ENCODE assay signal across 9 mouse cellular contexts in the genomic region with DNA sequence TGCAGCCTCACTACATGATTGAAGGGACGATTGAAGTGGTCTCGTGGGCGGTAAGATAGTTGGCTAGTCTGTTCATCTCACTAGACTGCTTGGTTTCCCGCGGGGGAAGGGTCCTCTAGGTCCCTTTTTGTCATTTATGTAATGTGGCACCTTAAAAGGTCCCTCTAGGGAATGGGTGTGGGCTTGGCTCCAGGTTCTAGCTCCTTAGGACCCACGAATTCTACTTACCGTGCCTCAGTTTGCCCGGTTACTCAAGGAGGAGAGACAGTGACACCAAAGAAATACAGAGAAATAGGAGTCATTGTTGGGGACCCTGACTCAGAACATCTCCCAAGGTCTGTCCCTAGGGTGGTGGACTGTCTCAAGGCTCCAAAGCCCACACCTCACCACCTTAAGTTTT. TPM values are rescaled to one million over a fixed set of nuclear protein-coding genes. Genes with fewer than 3 reads are reported as not detected.
A peak's percentile ranks its signal among the peaks of the same experiment; 100 is the strongest.
DNase-seq lines count a peak whose midpoint lies in the region; ATAC-seq and TF ChIP-seq lines count a peak whose summit lies in the region.
"Had no signal": no experiment of that assay in that cellular context is flagged by ENCODE, and none has a peak within 500 bp of the region (broad histone marks: within the 10 kb centered on the region; RNA-seq: fewer than 3 reads in every experiment).

No protein-coding gene starts in this region.

- no peak overlapping the region for H3K27ac ChIP-seq in heart, embryonic 14.5 days (replicated peaks in 1 of 2; ENCODE audit: control insufficient read depth in 1 of 2, insufficient read depth in 1 of 2, low read depth in 2 of 2, low read length in 2 of 2)
- no peak overlapping the region for H3K27ac ChIP-seq in forebrain, postnatal 0 days (ENCODE audit: low read depth, low read length)
- H3K27ac ChIP-seq in midbrain, embryonic 12.5 days (replicated peaks) = no peak overlapping the region

- peaks cover 52% of the 10 kb centered on the region for H3K27me3 ChIP-seq in heart, embryonic 14.5 days (ENCODE audit: control insufficient read depth, insufficient read depth, low read length)
- H3K27me3 ChIP-seq in forebrain, postnatal 0 days (ENCODE audit: insufficient read depth, low read length) = no peaks in the 10 kb centered on the region
- H3K27me3 ChIP-seq in midbrain, embryonic 12.5 days = peaks cover 63% of the 10 kb centered on the region

- no peak for ATAC-seq in heart, embryonic 14.5 days (ENCODE audit: insufficient number of reproducible peaks, insufficient read depth, low FRiP score, low read depth)
- ATAC-seq in forebrain, postnatal 0 days = no peak
- ATAC-seq in midbrain, embryonic 12.5 days (ENCODE audit: low FRiP score, low read depth) = no peak; the same call in 1 of the 2 replicates
- no peak for ATAC-seq in megakaryocyte, adult 5-6 weeks (ENCODE audit: poor library complexity, severe bottlenecking)

- no peak for TF ChIP-seq CTCF in forebrain, postnatal 0 days (IDR thresholded peaks at IDR 0.05; ENCODE audit: low read depth)

- 15% methylated on average over 8 of the region's 8 CpGs for WGBS in heart, embryonic 14.5 days
- WGBS in forebrain, postnatal 0 days = 10% methylated on average over 8 of the region's 8 CpGs
- 18% methylated on average over 8 of the region's 8 CpGs for WGBS in midbrain, embryonic 12.5 days

- no peak for DNase-seq in heart, adult 9 months (ENCODE audit: low spot score in 2 of 2)
- DNase-seq in cerebellum, postnatal 10 days = peak; percentile 49 to 54
- no peak for DNase-seq in forebrain, postnatal 0 days
- no peak for DNase-seq in gastrocnemius, postnatal 25 days
- no peak for DNase-seq in lung, adult 18-20 months

- peak overlapping the region; percentile 100 for H3K4me2 ChIP-seq in heart, embryonic 14.5 days (ENCODE audit: low read length)
- H3K4me2 ChIP-seq in forebrain, postnatal 0 days (ENCODE audit: low read depth) = peak overlapping the region; percentile 97
- H3K4me2 ChIP-seq in midbrain, embryonic 12.5 days (replicated peaks) = peak overlapping the region; percentile 98

- H3K36me3 ChIP-seq in heart, embryonic 14.5 days (ENCODE audit: control insufficient read depth, insufficient read depth, low read length) = no peaks in the 10 kb centered on the region
- no peaks in the 10 kb centered on the region for H3K36me3 ChIP-seq in forebrain, postnatal 0 days (ENCODE audit: insufficient read depth)
- no peaks in the 10 kb centered on the region for H3K36me3 ChIP-seq in midbrain, embryonic 12.5 days

- H3K9ac ChIP-seq in heart, embryonic 14.5 days (ENCODE audit: low read length) = no peak overlapping the region
- H3K9ac ChIP-seq in forebrain, postnatal 0 days = peak overlapping the region; percentile 87
- H3K9ac ChIP-seq in midbrain, embryonic 12.5 days (replicated peaks) = no peak overlapping the region

- no peaks in the 10 kb centered on the region for H3K9me3 ChIP-seq in heart, embryonic 14.5 days (ENCODE audit: control insufficient read depth, low read length)
- H3K9me3 ChIP-seq in forebrain, postnatal 0 days (ENCODE audit: low read length) = no peaks in the 10 kb centered on the region
- no peaks in the 10 kb centered on the region for H3K9me3 ChIP-seq in midbrain, embryonic 12.5 days

- H3K4me3 ChIP-seq in heart, embryonic 14.5 days (ENCODE audit: control insufficient read depth in 1 of 2, insufficient read depth in 1 of 2, low read depth in 1 of 2, low read length in 2 of 2) = peak overlapping the region in 1 of 2 experiments; percentile 72; a peak in 2 of 4 replicates
- peak overlapping the region; percentile 92 for H3K4me3 ChIP-seq in forebrain, postnatal 0 days (ENCODE audit: low read depth, low read length)
- H3K4me3 ChIP-seq in midbrain, embryonic 12.5 days = peak overlapping the region; percentile 86

- peaks cover 0 to 16% of the 10 kb centered on the region in 2 experiments; a peak in 3 of 4 replicates for H3K4me1 ChIP-seq in heart, embryonic 14.5 days (ENCODE audit: control insufficient read depth in 2 of 2, insufficient read depth in 2 of 2, low read length in 2 of 2)
- H3K4me1 ChIP-seq in forebrain, postnatal 0 days (ENCODE audit: insufficient read depth) = peaks cover 14% of the 10 kb centered on the region; the same call in 1 of the 2 replicates
- peaks cover 31% of the 10 kb centered on the region for H3K4me1 ChIP-seq in midbrain, embryonic 12.5 days

RNA-seq across cellular contexts. Expression of gene Dlgap3, which starts 1.3 kb away (rescaled TPM):
- polyA plus RNA-seq in heart, embryonic 14.5 days (2014; fragmentation: Nextera tagmentation; extraction: Ambion mirVana) = 0.57 and 0.74 TPM in 2 replicates
- 66.9 and 85.5 TPM in 2 replicates for total RNA-seq in forebrain, postnatal 0 days (2014; rRNA removed)
- polyA plus RNA-seq in forebrain, postnatal 0 days (2015; fragmentation: Nextera tagmentation; extraction: Ambion mirVana) = 23.1 and 28.0 TPM in 2 replicates
- polyA plus RNA-seq in midbrain, embryonic 12.5 days (2016; fragmentation: Nextera tagmentation; extraction: Ambion mirVana) = 8.2 and 8.3 TPM in 2 replicates
- total RNA-seq in megakaryocyte, adult 5-6 weeks (2015) = not detected in 2 replicates
- total RNA-seq in megakaryocyte, adult 5-6 weeks (2017) = not detected in 2 replicates
- total RNA-seq in gastrocnemius, postnatal 25 days (2021) = under 1 TPM in 1 of 2 experiments, not detected in 1; 0.08 TPM
- total RNA-seq: MEL had no signal

RNA-seq across cellular contexts. Expression of gene Tmem35b, which starts 44.2 kb away (rescaled TPM):
- polyA plus RNA-seq in heart, embryonic 14.5 days (2014; fragmentation: Nextera tagmentation; extraction: Ambion mirVana) = 14.6 and 15.6 TPM in 2 replicates
- total RNA-seq in forebrain, postnatal 0 days (2014; rRNA removed) = 6.0 and 7.8 TPM in 2 replicates
- 9.5 and 10.8 TPM in 2 replicates for polyA plus RNA-seq in forebrain, postnatal 0 days (2015; fragmentation: Nextera tagmentation; extraction: Ambion mirVana)
- polyA plus RNA-seq in midbrain, embryonic 12.5 days (2016; fragmentation: Nextera tagmentation; extraction: Ambion mirVana) = 16.8 and 18.0 TPM in 2 replicates
- 11.8 and 13.9 TPM in 2 replicates for total RNA-seq in megakaryocyte, adult 5-6 weeks (2015)
- 8.2 and 8.6 TPM in 2 replicates for total RNA-seq in megakaryocyte, adult 5-6 weeks (2017)
- total RNA-seq in gastrocnemius, postnatal 25 days (2021) = 1 to 10 TPM in 1 of 2 experiments, under 1 TPM in 1; 0.74 to 1.3 TPM

Comparison
In these comparisons a context has a peak if more than half of its experiments do, and no peak if none do; other contexts are left out.
1. DNase-seq: peak in cerebellum, postnatal 10 days (2 of 2); none in heart, adult 9 months (0 of 2), forebrain, postnatal 0 days (single experiment), gastrocnemius, postnatal 25 days (single experiment) and lung, adult 18-20 months (0 of 2).
2. RNA of gene Dlgap3, which starts 1.3 kb away (total RNA-seq): 66.9 to 85.5 TPM in forebrain, postnatal 0 days; 0.08 TPM in gastrocnemius, postnatal 25 days and not detected in megakaryocyte, adult 5-6 weeks; every median in the first group is over 10 times any median in the second.
3. Peak in every context shown above with its lines, with median percentiles within 50 percentile points of each other: H3K4me2 ChIP-seq.